Mouse (Mus musculus): ENCODE results near the gene Cox8a. TPM values are rescaled to one million over a fixed set of nuclear protein-coding genes. Genes with fewer than 3 reads are reported as not detected.

Cox8a gene
- polyA plus RNA-seq, 1 experiment from 2014 or later, result 921 TPM

DNA sequence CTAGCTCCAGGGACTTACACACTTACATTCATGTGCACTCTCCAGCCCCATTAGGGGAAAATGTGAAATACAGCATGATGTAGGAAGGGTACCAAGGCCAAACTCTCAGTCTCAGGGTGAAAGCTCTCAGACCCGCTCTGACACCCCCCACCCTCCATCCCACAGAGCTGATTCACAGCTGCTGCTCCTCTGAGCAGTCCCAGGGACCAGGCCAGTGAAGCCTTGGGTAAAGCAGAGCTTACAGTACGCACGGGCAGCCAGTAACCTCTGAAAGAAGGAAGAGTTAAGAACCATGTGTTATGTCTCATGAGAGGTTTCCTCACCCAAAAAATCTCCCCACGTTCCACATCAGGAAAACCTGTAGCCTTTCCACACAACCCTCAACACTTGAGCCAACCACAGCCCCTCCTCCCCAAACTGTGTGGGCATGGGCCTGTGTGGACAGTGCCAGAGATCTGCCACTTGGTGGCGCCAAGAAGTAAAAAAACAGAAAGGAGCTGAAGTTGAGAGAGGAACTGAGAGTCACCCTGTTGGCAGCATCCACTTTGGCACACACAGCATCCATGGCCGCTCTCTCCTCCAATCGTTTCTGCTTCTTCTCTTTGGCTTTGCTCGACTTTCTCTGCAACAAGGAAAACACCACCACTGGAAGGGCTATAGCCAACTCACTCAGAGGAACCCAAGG lies 17.3 kb upstream of the Cox8a start:
- WGBS, result 53% methylated on average over 8 of the region's 8 CpGs
- Histone ChIP-seq H3K9ac (replicated peaks; ENCODE audit: low read length) (no peak overlapping the region), H3K4me3 (replicated peaks; ENCODE audit: low read depth, low read length) (no peak overlapping the region), H3K36me3 (ENCODE audit: control insufficient read depth, insufficient read depth, low read length) (peaks cover 45% of the 10 kb centered on the region), H3K27me3 (ENCODE audit: control insufficient read depth, insufficient read depth, low read length) (no peaks in the 10 kb centered on the region), H3K9me3 (ENCODE audit: control insufficient read depth, low read length) (no peaks in the 10 kb centered on the region), H3K4me1 (ENCODE audit: control insufficient read depth, insufficient read depth, low read length) (peaks cover under 1% of the 10 kb centered on the region; the same call in 1 of the 2 replicates), H3K27ac (replicated peaks; ENCODE audit: low read depth, low read length) (no peak overlapping the region), H3K4me2 (ENCODE audit: low read length) (no peak overlapping the region)
- DNase-seq (peak; percentile 88), ATAC-seq (ENCODE audit: low FRiP score, low TSS enrichment) (peak; percentile 86)

DNA sequence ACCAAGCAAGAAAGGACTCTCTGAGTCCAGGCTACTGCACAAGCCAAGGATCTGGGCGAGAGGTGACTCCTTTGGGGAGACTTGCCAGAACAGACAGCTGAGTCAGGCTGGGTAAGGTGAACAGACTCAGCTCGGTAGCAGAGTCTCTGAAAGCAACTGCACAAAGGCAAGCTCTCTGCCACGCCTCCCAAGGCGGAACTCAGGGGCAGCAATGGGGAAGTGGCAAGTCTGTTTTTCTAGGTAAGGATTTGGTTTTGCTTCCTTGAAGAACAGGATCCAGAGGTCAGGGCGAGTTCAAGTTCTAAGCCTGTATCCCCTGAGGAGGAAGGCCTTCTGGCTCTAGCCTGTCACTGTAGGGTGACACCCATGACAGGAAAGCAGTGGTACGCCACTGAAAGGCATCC lies 9.1 kb upstream of the Cox8a start:
- Histone ChIP-seq H3K4me2 (ENCODE audit: low read length) (no peak overlapping the region), H3K36me3 (ENCODE audit: control insufficient read depth, insufficient read depth, low read length) (peaks cover 60% of the 10 kb centered on the region), H3K4me3 (replicated peaks; ENCODE audit: low read depth, low read length) (no peak overlapping the region), H3K27me3 (ENCODE audit: control insufficient read depth, insufficient read depth, low read length) (no peaks in the 10 kb centered on the region), H3K9ac (replicated peaks; ENCODE audit: low read length) (no peak overlapping the region), H3K27ac (replicated peaks; ENCODE audit: low read depth, low read length) (no peak overlapping the region), H3K4me1 (ENCODE audit: control insufficient read depth, insufficient read depth, low read length) (no peaks in the 10 kb centered on the region), H3K9me3 (ENCODE audit: control insufficient read depth, low read length) (no peaks in the 10 kb centered on the region)
- 83% methylated on average over 6 of the region's 6 CpGs for WGBS
- DNase-seq, result no peak
- no peak for ATAC-seq (ENCODE audit: low FRiP score, low TSS enrichment)

DNA sequence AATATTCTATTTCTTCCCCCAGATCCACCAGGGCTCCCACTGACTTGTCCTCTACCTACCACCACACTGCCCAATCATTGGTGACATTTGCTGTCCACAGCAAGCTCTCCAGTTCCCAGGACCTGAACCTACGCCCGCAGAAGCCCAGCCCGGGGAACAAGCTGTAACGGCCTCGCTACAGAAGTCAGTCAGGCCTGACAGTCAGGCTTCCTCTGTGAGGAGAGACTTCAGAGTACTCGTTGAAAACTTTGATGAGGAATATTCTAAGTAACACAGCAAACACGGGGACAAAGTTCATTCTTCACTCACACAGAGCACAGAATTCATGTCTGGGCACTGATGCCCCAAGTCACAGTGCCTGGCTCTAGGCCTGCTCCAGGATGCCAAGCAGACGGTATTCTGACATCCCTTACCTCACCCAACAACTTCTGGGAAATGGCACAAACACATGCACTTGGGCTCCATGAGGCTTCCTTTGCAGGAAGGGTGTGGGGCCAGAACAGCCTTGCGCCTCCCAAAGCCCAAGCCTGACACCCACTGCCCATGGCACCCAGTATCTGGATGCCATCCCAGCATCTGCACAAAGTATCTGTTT lies 7.8 kb upstream of the Cox8a start:
- Histone ChIP-seq H3K4me3 (replicated peaks; ENCODE audit: low read depth, low read length) (no peak overlapping the region), H3K9me3 (ENCODE audit: control insufficient read depth, low read length) (no peaks in the 10 kb centered on the region), H3K9ac (replicated peaks; ENCODE audit: low read length) (no peak overlapping the region), H3K4me2 (ENCODE audit: low read length) (no peak overlapping the region), H3K4me1 (ENCODE audit: control insufficient read depth, insufficient read depth, low read length) (no peaks in the 10 kb centered on the region), H3K27ac (replicated peaks; ENCODE audit: low read depth, low read length) (no peak overlapping the region), H3K36me3 (ENCODE audit: control insufficient read depth, insufficient read depth, low read length) (peaks cover 50% of the 10 kb centered on the region), H3K27me3 (ENCODE audit: control insufficient read depth, insufficient read depth, low read length) (no peaks in the 10 kb centered on the region)
- WGBS, result 82% methylated on average over 9 of the region's 9 CpGs
- DNase-seq (no peak), ATAC-seq (ENCODE audit: low FRiP score, low TSS enrichment) (no peak)

DNA sequence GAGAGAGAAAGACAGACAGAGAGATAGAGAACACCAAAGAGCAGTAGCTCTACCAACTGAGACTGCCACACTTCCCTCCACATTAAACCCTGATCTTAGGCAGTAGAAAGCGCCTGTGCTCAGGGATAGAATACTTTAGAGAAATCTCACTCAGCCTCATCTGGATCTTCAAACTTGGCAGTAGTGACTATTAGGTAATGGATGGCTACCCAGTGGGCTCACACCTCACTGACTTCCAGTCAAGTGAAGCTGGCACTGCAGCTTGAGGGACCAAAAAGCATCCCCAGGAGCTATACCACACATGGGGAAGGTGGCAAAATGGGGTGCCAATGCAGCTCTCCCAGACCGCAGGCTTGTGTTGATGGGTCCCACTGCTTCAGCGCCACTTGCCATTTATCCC lies 6.8 kb upstream of the Cox8a start:
- DNase-seq, result no peak
- WGBS, result 93% methylated on average over 3 of the region's 3 CpGs
- no peak overlapping the region for H3K4me3 ChIP-seq (replicated peaks; ENCODE audit: low read depth, low read length)
- no peaks in the 10 kb centered on the region for H3K9me3 ChIP-seq (ENCODE audit: control insufficient read depth, low read length)
- no peak overlapping the region for H3K4me2 ChIP-seq (ENCODE audit: low read length)
- H3K27ac ChIP-seq (replicated peaks; ENCODE audit: low read depth, low read length), result no peak overlapping the region; the same call in 1 of the 2 replicates
- ATAC-seq (ENCODE audit: low FRiP score, low TSS enrichment), result no peak
- no peaks in the 10 kb centered on the region for H3K4me1 ChIP-seq (ENCODE audit: control insufficient read depth, insufficient read depth, low read length)
- H3K36me3 ChIP-seq (ENCODE audit: control insufficient read depth, insufficient read depth, low read length), result peaks cover 41% of the 10 kb centered on the region
- H3K27me3 ChIP-seq (ENCODE audit: control insufficient read depth, insufficient read depth, low read length), result no peaks in the 10 kb centered on the region
- no peak overlapping the region for H3K9ac ChIP-seq (replicated peaks; ENCODE audit: low read length)

GRCm38 (mm10) chr19:7223488-7223887 lies 6.1 kb upstream of the Cox8a start:
- no peaks in the 10 kb centered on the region for H3K27me3 ChIP-seq (ENCODE audit: control insufficient read depth, insufficient read depth, low read length)
- ATAC-seq (ENCODE audit: low FRiP score, low TSS enrichment) (no peak), DNase-seq (no peak)
- H3K9ac ChIP-seq (replicated peaks; ENCODE audit: low read length), result no peak overlapping the region
- H3K36me3 ChIP-seq (ENCODE audit: control insufficient read depth, insufficient read depth, low read length), result peaks cover 35% of the 10 kb centered on the region
- no peak overlapping the region for H3K27ac ChIP-seq (replicated peaks; ENCODE audit: low read depth, low read length)
- H3K9me3 ChIP-seq (ENCODE audit: control insufficient read depth, low read length), result no peaks in the 10 kb centered on the region
- no peak overlapping the region for H3K4me2 ChIP-seq (ENCODE audit: low read length)
- H3K4me3 ChIP-seq (replicated peaks; ENCODE audit: low read depth, low read length), result no peak overlapping the region
- H3K4me1 ChIP-seq (ENCODE audit: control insufficient read depth, insufficient read depth, low read length), result no peaks in the 10 kb centered on the region

GRCm38 (mm10) chr19:7222196-7222595 lies 4.8 kb upstream of the Cox8a start:
- Histone ChIP-seq H3K4me2 (ENCODE audit: low read length) (no peak overlapping the region), H3K4me1 (ENCODE audit: control insufficient read depth, insufficient read depth, low read length) (no peaks in the 10 kb centered on the region), H3K9ac (replicated peaks; ENCODE audit: low read length) (no peak overlapping the region), H3K9me3 (ENCODE audit: control insufficient read depth, low read length) (no peaks in the 10 kb centered on the region), H3K36me3 (ENCODE audit: control insufficient read depth, insufficient read depth, low read length) (peaks cover 22% of the 10 kb centered on the region), H3K27ac (replicated peaks; ENCODE audit: low read depth, low read length) (no peak overlapping the region), H3K27me3 (ENCODE audit: control insufficient read depth, insufficient read depth, low read length) (no peaks in the 10 kb centered on the region), H3K4me3 (replicated peaks; ENCODE audit: low read depth, low read length) (no peak overlapping the region)
- no peak for ATAC-seq (ENCODE audit: low FRiP score, low TSS enrichment)
- 89% methylated on average over 6 of the region's 6 CpGs for WGBS
- DNase-seq, result no peak

GRCm38 (mm10) chr19:7218753-7219152 lies 1.3 kb upstream of the Cox8a start:
- no peak overlapping the region for H3K4me2 ChIP-seq (ENCODE audit: low read length)
- H3K36me3 ChIP-seq (ENCODE audit: control insufficient read depth, insufficient read depth, low read length), result peaks cover 17% of the 10 kb centered on the region
- no peak overlapping the region for H3K9ac ChIP-seq (replicated peaks; ENCODE audit: low read length)
- no peaks in the 10 kb centered on the region for H3K9me3 ChIP-seq (ENCODE audit: control insufficient read depth, low read length)
- H3K27me3 ChIP-seq (ENCODE audit: control insufficient read depth, insufficient read depth, low read length), result no peaks in the 10 kb centered on the region
- peaks cover 8% of the 10 kb centered on the region for H3K4me1 ChIP-seq (ENCODE audit: control insufficient read depth, insufficient read depth, low read length)
- WGBS, result 94% methylated on average over 5 of the region's 5 CpGs
- no peak overlapping the region for H3K4me3 ChIP-seq (replicated peaks; ENCODE audit: low read depth, low read length)
- no peak overlapping the region for H3K27ac ChIP-seq (replicated peaks; ENCODE audit: low read depth, low read length)
- DNase-seq (no peak), ATAC-seq (ENCODE audit: low FRiP score, low TSS enrichment) (no peak)

DNA sequence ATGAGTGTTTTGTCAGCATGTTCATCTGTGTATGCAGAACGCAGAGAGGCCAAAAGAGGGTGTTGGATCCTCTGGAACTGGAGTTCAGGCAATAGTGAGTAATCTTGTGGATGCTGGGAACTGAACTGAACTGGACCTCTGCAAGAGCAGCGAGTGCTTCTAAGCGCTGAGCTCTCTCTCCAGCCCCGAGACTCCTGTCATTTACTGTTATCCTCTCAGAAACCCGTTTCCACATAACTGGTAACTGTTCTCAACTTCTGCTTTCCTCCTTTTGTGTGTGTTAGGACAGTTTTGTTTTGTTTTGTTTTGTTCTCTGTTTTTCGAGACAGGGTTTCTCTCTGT lies 481 bp upstream of the Cox8a start:
- Histone ChIP-seq H3K4me2 (ENCODE audit: low read length) (peak overlapping the region; percentile 88), H3K4me3 (replicated peaks; ENCODE audit: low read depth, low read length) (peak overlapping the region; percentile 85), H3K27me3 (ENCODE audit: control insufficient read depth, insufficient read depth, low read length) (no peaks in the 10 kb centered on the region), H3K9me3 (ENCODE audit: control insufficient read depth, low read length) (no peaks in the 10 kb centered on the region), H3K36me3 (ENCODE audit: control insufficient read depth, insufficient read depth, low read length) (peaks cover 18% of the 10 kb centered on the region), H3K9ac (replicated peaks; ENCODE audit: low read length) (no peak overlapping the region), H3K4me1 (ENCODE audit: control insufficient read depth, insufficient read depth, low read length) (peaks cover 8% of the 10 kb centered on the region), H3K27ac (replicated peaks; ENCODE audit: low read depth, low read length) (peak overlapping the region; percentile 33; the same call in 1 of the 2 replicates)
- 11% methylated on average over 6 of the region's 6 CpGs for WGBS
- no peak; the same call in 1 of the 2 replicates for ATAC-seq (ENCODE audit: low FRiP score, low TSS enrichment)
- DNase-seq, result no peak

DNA sequence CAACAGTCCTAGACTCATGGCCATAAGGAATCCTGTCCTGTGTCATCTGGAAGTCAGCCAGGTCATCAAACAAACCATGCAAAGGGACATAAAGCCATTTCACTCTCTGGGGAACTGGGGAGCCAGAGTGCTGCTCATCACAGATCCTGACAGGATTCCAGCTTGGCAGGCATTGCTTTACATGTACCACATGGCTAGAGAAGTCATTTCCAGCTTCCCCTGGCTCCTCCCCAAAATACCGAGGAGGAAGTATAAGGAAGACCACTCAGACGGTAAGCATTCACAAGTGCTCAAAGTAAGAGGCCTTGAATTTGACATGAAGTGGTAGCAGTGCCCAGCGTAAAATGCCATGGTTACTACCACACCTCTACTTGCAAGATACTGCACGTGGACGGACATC lies 2.9 kb downstream of the Cox8a start:
- peaks cover 26% of the 10 kb centered on the region for H3K36me3 ChIP-seq (ENCODE audit: control insufficient read depth, insufficient read depth, low read length)
- H3K9me3 ChIP-seq (ENCODE audit: control insufficient read depth, low read length), result no peaks in the 10 kb centered on the region
- no peak overlapping the region for H3K27ac ChIP-seq (replicated peaks; ENCODE audit: low read depth, low read length)
- DNase-seq (no peak), ATAC-seq (ENCODE audit: low FRiP score, low TSS enrichment) (no peak)
- no peak overlapping the region for H3K4me3 ChIP-seq (replicated peaks; ENCODE audit: low read depth, low read length)
- WGBS, result 93% methylated on average over 5 of the region's 5 CpGs
- H3K27me3 ChIP-seq (ENCODE audit: control insufficient read depth, insufficient read depth, low read length), result no peaks in the 10 kb centered on the region
- H3K4me2 ChIP-seq (ENCODE audit: low read length), result no peak overlapping the region
- H3K4me1 ChIP-seq (ENCODE audit: control insufficient read depth, insufficient read depth, low read length), result peaks cover 8% of the 10 kb centered on the region
- H3K9ac ChIP-seq (replicated peaks; ENCODE audit: low read length), result no peak overlapping the region
